Mouse (Mus musculus): ENCODE measurements at regions not wholly inside any gene's neighbourhood (a gene's known extent, or its start where the extent isn't known, plus 50 kb on each side); places are given as distances from the start of the nearest gene placed in this dataset.

- in situ Hi-C loops (cut with MboI; ENCODE audit: low sequenced_read_pairs in 2 of 2, unreplicated experiment in 2 of 2), result no loop called here
- Histone ChIP-seq H3K27ac (ENCODE audit: insufficient read depth, low read depth, low read length, poor library complexity, severe bottlenecking) (no peak overlapping the region), H3K9ac (ENCODE audit: insufficient read depth, low read depth, low read length, poor library complexity, severe bottlenecking) (no peak overlapping the region), H3K4me3 (ENCODE audit: insufficient read depth in 1 of 2, low read depth in 1 of 2, low read length in 2 of 2, poor library complexity in 1 of 2, severe bottlenecking in 1 of 2) (no peak overlapping the region), H3K9me3 (ENCODE audit: control insufficient read depth, insufficient read depth, low read depth, low read length) (no peaks in the 10 kb centered on the region), H3K36me3 (ENCODE audit: control insufficient read depth, insufficient read depth, low read length, poor library complexity, severe bottlenecking) (no peaks in the 10 kb centered on the region), H3K4me1 (ENCODE audit: control insufficient read depth in 2 of 2, insufficient read depth in 2 of 2, low read length in 2 of 2, poor library complexity in 1 of 2) (no peaks in the 10 kb centered on the region)
- DNase-seq (ENCODE audit: low read depth, low spot score), result no peak
- TF ChIP-seq MAFK (IDR thresholded peaks at IDR 0.05; ENCODE audit: insufficient read depth, low read depth, low read length), result no peak
These were observed 503.1 kb upstream of the Cdh11 start for GRCm38 (mm10) chr8:103288561-103288974.

- H3K4me1 ChIP-seq (ENCODE audit: control insufficient read depth in 2 of 2, insufficient read depth in 2 of 2, low read length in 2 of 2, poor library complexity in 1 of 2), result no peaks in the 10 kb centered on the region
These were observed 507.5 kb upstream of the Cdh11 start for GRCm38 (mm10) chr8:103292896-103293295.

GRCm38 (mm10) chr8:103306476-103307183 lies 521.2 kb upstream of the Cdh11 start:
- Histone ChIP-seq H3K4me1 (ENCODE audit: control insufficient read depth in 2 of 2, insufficient read depth in 2 of 2, low read length in 2 of 2, poor library complexity in 1 of 2) (no peaks in the 10 kb centered on the region), H3K36me3 (ENCODE audit: control insufficient read depth, insufficient read depth, low read length, poor library complexity, severe bottlenecking) (no peaks in the 10 kb centered on the region), H3K9me3 (ENCODE audit: control insufficient read depth, insufficient read depth, low read depth, low read length) (no peaks in the 10 kb centered on the region), H3K9ac (ENCODE audit: insufficient read depth, low read depth, low read length, poor library complexity, severe bottlenecking) (no peak overlapping the region), H3K4me3 (ENCODE audit: insufficient read depth in 1 of 2, low read depth in 1 of 2, low read length in 2 of 2, poor library complexity in 1 of 2, severe bottlenecking in 1 of 2) (no peak overlapping the region), H3K27ac (ENCODE audit: insufficient read depth, low read depth, low read length, poor library complexity, severe bottlenecking) (no peak overlapping the region)
- in situ Hi-C loops (cut with MboI; ENCODE audit: low sequenced_read_pairs in 2 of 2, unreplicated experiment in 2 of 2), result no loop called here
- TF ChIP-seq ZNF384 (IDR thresholded peaks at IDR 0.05; ENCODE audit: low read depth, low read length) (no peak), MAFK (IDR thresholded peaks at IDR 0.05; ENCODE audit: insufficient read depth, low read depth, low read length) (no peak), CHD2 (IDR thresholded peaks at IDR 0.05; ENCODE audit: low read depth, low read length) (no peak), ZC3H11A (IDR thresholded peaks at IDR 0.05; ENCODE audit: borderline replicate concordance, low read depth, low read length) (no peak), HCFC1 (IDR thresholded peaks at IDR 0.05; ENCODE audit: borderline replicate concordance, insufficient read depth, low read length) (no peak)
- no peak for DNase-seq (ENCODE audit: low read depth, low spot score)

More at GRCm38 (mm10) chr8:103292896-103293295, 507.5 kb upstream of the Cdh11 start:
- in situ Hi-C loops (cut with MboI; ENCODE audit: low sequenced_read_pairs in 2 of 2, unreplicated experiment in 2 of 2), result no loop called here
- Histone ChIP-seq H3K27ac (ENCODE audit: insufficient read depth, low read depth, low read length, poor library complexity, severe bottlenecking) (no peak overlapping the region), H3K4me3 (ENCODE audit: insufficient read depth in 1 of 2, low read depth in 1 of 2, low read length in 2 of 2, poor library complexity in 1 of 2, severe bottlenecking in 1 of 2) (no peak overlapping the region), H3K36me3 (ENCODE audit: control insufficient read depth, insufficient read depth, low read length, poor library complexity, severe bottlenecking) (no peaks in the 10 kb centered on the region), H3K9ac (ENCODE audit: insufficient read depth, low read depth, low read length, poor library complexity, severe bottlenecking) (no peak overlapping the region), H3K9me3 (ENCODE audit: control insufficient read depth, insufficient read depth, low read depth, low read length) (no peaks in the 10 kb centered on the region)
- TF ChIP-seq HCFC1 (IDR thresholded peaks at IDR 0.05; ENCODE audit: borderline replicate concordance, insufficient read depth, low read length), result no peak
- DNase-seq (ENCODE audit: low read depth, low spot score), result no peak

GRCm38 (mm10) chr8:103313576-103313975 lies 528.1 kb upstream of the Cdh11 start:
- in situ Hi-C loops (cut with MboI; ENCODE audit: low sequenced_read_pairs in 2 of 2, unreplicated experiment in 2 of 2), result no loop called here
- no peaks in the 10 kb centered on the region for H3K9me3 ChIP-seq (ENCODE audit: control insufficient read depth, insufficient read depth, low read depth, low read length)
- no peaks in the 10 kb centered on the region for H3K4me1 ChIP-seq (ENCODE audit: control insufficient read depth in 2 of 2, insufficient read depth in 2 of 2, low read length in 2 of 2, poor library complexity in 1 of 2)
- H3K9ac ChIP-seq (ENCODE audit: insufficient read depth, low read depth, low read length, poor library complexity, severe bottlenecking), result no peak overlapping the region
- H3K36me3 ChIP-seq (ENCODE audit: control insufficient read depth, insufficient read depth, low read length, poor library complexity, severe bottlenecking), result no peaks in the 10 kb centered on the region
- TF ChIP-seq HCFC1 (IDR thresholded peaks at IDR 0.05; ENCODE audit: borderline replicate concordance, insufficient read depth, low read length) (no peak), ZC3H11A (IDR thresholded peaks at IDR 0.05; ENCODE audit: borderline replicate concordance, low read depth, low read length) (no peak), CHD2 (IDR thresholded peaks at IDR 0.05; ENCODE audit: low read depth, low read length) (no peak), MAFK (IDR thresholded peaks at IDR 0.05; ENCODE audit: insufficient read depth, low read depth, low read length) (no peak), ZNF384 (IDR thresholded peaks at IDR 0.05; ENCODE audit: low read depth, low read length) (no peak)
- DNase-seq (ENCODE audit: low read depth, low spot score), result no peak
- H3K4me3 ChIP-seq (ENCODE audit: insufficient read depth in 1 of 2, low read depth in 1 of 2, low read length in 2 of 2, poor library complexity in 1 of 2, severe bottlenecking in 1 of 2), result no peak overlapping the region
- no peak overlapping the region for H3K27ac ChIP-seq (ENCODE audit: insufficient read depth, low read depth, low read length, poor library complexity, severe bottlenecking)
